Mouse (Mus musculus): ENCODE data around the gene Sypl.
"Not testable (repeated sequence)": the region's sequence is repeated elsewhere in the genome, so short reads cannot be mapped to it uniquely, and the experiment has no call there.

Sypl gene

GRCm38 (mm10) chr12:32943951-32944350 is 9.7 kb upstream of the Sypl start:
- DNase-seq, result no peak

DNA sequence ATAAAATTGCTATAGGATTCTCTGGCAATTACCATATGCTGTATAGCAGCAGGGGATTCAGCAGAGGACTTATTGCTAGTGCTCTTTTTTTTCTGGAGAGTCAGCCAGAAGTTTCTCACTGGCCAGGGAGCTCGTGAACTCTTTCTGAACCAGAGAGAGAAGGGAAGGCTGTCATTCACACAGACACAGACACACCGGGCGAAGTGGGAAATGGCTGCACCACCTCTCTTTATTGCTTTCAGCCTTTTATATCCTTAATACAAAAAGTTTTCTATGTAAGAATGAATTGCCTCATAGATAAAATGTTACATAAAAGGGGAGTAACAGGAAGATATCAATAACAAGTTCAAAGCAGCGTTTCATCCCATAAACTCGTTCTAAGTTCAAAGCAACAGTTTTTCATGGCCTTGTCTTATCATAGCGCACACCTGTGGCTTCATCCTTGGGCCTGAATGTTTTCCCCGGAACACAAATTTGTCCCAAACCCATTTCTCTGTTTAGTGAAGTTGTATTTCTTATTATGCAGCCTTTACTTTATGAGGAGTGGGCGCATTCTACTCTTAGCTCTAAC is 8.7 kb upstream of the Sypl start:
- DNase-seq, result no peak

DNA sequence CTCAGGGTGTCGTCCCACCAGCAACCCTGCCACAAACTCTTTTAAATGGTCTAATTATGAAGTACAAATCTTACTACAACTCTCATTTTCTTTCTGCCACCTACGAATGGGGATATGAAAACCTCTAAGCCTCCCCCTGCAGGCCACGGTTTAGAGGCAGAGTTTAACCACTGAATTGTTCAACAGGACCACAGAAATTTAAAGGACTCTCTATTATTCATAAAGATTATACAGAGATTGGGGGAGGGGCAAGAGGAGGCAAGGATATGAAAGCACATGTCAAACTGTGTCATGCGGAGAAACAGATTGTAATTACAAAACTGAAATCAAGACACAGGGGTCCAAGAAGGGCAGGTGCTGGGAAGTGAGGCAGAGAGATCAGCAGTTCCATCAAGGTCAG is 7.3 kb upstream of the Sypl start:
- DNase-seq, result no peak

DNA sequence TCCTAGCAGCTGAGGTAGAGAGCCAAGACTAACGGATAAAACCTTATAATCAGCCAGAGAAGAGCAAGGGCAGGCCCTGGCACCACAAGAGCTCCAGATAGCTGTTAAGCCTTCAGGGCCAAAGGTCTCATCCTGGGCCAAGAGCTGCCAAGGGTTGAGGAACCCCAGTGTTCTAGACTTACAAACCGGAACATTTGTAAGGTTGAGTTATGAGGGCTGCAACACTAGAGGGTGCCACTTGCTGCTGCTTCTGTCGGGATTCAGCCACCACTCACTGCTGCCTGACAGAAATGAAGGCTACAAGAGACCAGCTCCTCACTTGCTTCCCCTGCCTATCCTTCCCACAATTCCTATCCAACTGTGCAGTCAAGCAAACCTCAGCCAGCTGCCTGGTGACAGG is 1.3 kb upstream of the Sypl start:
- DNase-seq, result peak; percentile 80 to 84

DNA sequence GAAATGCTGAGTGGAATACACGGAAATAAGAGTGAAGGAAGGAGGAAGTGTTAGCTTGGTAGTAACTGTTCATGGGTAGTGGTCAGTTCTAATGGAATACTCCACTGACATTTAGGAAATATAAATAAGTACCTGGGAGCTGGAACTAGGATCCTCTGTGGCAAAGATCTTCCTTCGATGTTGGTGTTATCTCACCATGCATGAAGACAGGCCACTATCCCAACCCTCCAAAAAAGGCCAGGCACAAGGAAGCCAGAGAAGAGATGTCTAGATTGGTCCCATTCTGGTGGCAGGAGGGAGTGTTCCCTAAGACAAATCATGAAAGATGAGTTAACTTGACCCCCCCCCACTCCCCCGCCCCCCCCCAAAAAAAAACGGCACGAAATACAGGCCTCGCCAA is 625 bp upstream of the Sypl start:
- no peak for DNase-seq

GRCm38 (mm10) chr12:32954216-32955021 is 728 bp downstream of the Sypl start:
- peak in 1 of 2 experiments; percentile 71 for DNase-seq

GRCm38 (mm10) chr12:32955037-32955436 is 1.3 kb downstream of the Sypl start:
- no peak for DNase-seq

- DNase-seq, result peak; percentile 36 to 48
These were observed 3.5 kb downstream of the Sypl start for GRCm38 (mm10) chr12:32957211-32957610.

DNA sequence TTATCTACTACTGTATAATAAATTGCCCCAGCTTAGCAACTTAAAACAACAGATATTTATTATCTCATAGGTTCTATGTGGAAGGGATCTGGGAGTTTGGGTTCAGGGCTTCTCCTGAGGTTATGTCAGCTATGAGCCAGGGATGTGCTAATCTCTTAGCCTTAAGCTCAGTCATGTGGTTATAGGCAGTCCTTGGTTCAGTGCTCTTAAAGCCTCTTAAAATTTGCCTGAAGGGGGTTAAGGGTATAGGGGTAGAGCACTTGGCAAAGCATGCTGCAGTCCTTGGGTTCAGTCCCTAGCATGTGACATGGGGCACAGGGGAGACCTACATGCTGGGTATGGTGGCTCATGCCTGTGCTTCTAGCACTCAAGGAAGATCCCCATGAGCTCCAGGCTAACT is 8.4 kb downstream of the Sypl start:
- no peak for DNase-seq

DNA sequence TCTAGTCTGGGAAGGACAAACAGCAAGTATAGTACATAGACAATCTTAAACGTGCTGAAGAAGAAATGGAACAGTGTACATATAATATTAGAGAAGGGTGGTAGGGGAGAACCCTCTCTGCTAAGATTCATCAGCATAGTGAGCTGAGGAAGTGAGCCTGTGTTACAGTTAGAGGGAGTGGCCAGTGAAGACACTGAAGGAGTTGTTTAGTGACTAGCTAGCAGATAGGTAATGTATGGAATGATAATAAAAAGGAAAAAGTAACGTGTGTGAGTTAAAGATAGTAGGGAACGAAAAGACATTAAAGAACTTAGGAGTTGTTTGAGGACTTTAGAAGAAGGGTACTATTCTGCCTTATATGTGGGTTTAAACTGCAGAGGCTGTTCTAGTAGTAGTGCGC is 10.2 kb downstream of the Sypl start:
- no peak for DNase-seq

- DNase-seq, result no peak
These were observed 18.6 kb downstream of the Sypl start for GRCm38 (mm10) chr12:32972287-32972686.

GRCm38 (mm10) chr12:32974893-32975292 is 21.2 kb downstream of the Sypl start:
- DNase-seq, result no peak

- DNase-seq, result no peak
These were observed 21.8 kb downstream of the Sypl start for GRCm38 (mm10) chr12:32975501-32975900.

GRCm38 (mm10) chr12:32982631-32983030 is 28.9 kb downstream of the Sypl start:
- DNase-seq, result no peak

- no peak for DNase-seq
These were observed 29.4 kb downstream of the Sypl start for GRCm38 (mm10) chr12:32983081-32983480.

DNA sequence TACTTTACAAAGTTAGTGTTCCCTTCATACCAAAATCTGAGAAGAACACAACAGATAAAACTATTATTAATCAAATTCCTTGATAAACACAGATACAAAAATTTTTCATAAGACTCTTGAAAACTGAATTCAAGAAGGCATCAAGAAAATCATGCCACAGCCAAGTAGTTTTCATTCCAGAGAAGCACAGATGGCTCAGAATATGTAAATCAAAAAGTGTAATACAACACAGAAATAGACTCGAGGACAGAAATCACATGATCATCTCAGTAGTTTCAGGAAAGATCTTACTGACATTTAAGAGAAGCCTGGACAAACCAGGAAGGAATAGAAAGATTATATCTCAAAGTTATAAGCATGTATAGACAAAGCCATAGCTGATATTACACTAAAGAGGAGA is 32.6 kb downstream of the Sypl start:
- DNase-seq, result no peak

GRCm38 (mm10) chr12:32989731-32990130 is 36.0 kb downstream of the Sypl start:
- DNase-seq, result peak; percentile 13 to 34

GRCm38 (mm10) chr12:32994081-32994480 is 40.4 kb downstream of the Sypl start:
- no peak for DNase-seq

DNA sequence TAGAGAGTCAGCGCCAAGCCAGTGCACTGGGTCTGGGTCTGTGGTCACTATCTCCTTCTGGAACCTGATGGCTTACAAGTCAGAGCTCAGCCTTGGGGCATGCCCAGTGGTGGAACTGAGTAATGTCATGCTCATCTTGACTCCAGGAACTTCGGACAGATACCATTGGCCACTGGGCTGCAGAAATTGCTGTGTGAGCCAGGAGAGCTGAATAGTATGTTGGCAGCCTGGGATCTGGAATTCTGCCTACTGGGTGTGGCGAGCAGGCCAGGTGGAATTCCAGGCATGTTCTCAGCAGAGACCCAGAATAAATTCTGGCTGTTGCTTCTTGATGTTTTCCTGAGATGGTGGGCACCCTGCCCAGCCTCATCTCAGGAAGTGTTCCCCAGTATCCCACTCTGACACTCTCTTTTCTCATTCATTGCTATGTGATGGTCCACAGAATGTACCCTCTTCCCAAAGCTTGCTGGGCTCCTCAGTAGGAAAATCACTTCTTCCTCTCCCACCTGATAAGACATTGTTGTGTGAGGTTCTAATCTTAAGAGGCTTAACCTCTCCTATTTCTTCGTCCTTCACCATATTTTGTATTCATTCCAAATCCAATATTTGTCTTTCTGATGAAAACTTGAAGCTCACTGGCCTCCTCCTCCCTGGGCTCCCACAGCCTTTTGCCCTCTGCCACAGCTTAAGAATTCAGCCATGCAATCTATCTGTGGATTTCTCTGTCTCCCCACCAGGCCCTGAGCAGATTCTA is 41.6 kb downstream of the Sypl start:
- DNase-seq, result peak; percentile 63 to 69

GRCm38 (mm10) chr12:32998766-32999165 is 45.1 kb downstream of the Sypl start:
- DNase-seq, result no peak

- not testable (repeated sequence) for DNase-seq
These were observed 46.1 kb downstream of the Sypl start for GRCm38 (mm10) chr12:32999778-33000177.

GRCm38 (mm10) chr12:33000402-33000801 is 46.7 kb downstream of the Sypl start:
- DNase-seq, result no peak

- DNase-seq, result no peak
These were observed 49.8 kb downstream of the Sypl start for GRCm38 (mm10) chr12:33003339-33003965.

Data from kidney, postnatal 36 days (tissue).